Mouse (Mus musculus): Measurements from ENCODE around the gene Igf2r. TPM values are rescaled to one million over a fixed set of nuclear protein-coding genes. Genes with fewer than 3 reads are reported as not detected.

The Igf2r gene
- polyA plus RNA-seq, 1 experiment = 27.7 TPM

DNA sequence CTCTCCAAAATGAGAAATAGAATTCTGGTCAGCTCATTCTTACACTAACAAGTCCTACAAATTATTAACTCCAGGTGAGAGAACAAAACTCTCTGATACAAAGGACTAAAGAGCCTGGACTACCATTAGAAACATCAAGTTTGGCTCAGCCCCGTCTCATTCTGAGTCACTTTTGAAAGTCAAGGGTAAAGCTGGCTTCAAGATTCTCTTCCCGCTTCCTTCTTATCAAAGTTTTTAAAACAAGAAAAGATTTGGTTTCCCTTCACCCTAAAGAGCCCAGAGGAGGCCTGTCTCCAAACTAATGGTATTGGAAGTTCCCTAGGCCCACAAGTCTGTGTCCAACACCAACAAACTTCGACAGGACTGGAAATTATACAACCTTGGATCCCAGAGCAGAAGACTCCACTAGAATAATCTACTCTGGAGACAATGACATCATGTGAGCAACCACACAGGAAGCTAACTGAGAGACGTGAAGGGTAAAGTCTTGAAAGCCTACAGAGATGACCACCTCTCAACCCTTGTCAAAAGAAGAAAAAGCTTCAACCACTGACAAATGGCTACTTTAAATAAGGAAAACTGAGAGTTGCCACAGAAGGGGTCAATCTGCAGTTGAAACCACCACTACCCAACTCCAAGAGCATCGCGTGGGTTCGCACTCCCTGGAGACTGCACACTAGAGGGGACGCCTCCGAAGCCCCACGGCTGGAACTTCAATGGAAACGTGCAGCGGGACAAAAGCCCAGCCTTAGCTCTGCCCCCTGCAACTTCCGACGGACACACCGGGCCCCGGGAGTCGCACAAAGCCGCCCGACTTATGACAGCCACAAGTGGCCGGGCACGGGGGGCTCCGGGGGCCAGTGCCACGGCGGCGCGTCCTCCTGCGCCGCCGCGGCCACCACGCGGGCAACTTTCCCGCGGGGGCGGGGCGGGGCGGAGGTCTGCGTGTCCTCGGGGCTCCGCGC, 767 bp downstream of the Igf2r start:
- no peaks in the 10 kb centered on the region for H3K27me3 ChIP-seq (ENCODE audit: control insufficient read depth, insufficient read depth, low read length)
- H3K4me3 ChIP-seq (ENCODE audit: control insufficient read depth, insufficient read depth, low read length) = peak overlapping the region; percentile 71
- H3K36me3 ChIP-seq (ENCODE audit: control insufficient read depth, insufficient read depth, low read length) = no peaks in the 10 kb centered on the region
- no peak overlapping the region for H3K27ac ChIP-seq (ENCODE audit: control insufficient read depth, insufficient read depth, low read length)
- WGBS = 53% methylated on average over 41 of the region's 41 CpGs
- H3K4me1 ChIP-seq (replicated peaks; ENCODE audit: control insufficient read depth, insufficient read depth, low read length) = peaks cover 6% of the 10 kb centered on the region
- no peak for TF ChIP-seq CTCF (IDR thresholded peaks at IDR 0.05; ENCODE audit: borderline replicate concordance, control insufficient read depth, extremely low read depth, insufficient read depth, low read length, poor library complexity)
- no peak for TF ChIP-seq POLR2A (IDR thresholded peaks at IDR 0.05; ENCODE audit: control insufficient read depth, extremely low read depth, insufficient read depth, low read length, poor library complexity)
- DNase-seq = no peak

DNA sequence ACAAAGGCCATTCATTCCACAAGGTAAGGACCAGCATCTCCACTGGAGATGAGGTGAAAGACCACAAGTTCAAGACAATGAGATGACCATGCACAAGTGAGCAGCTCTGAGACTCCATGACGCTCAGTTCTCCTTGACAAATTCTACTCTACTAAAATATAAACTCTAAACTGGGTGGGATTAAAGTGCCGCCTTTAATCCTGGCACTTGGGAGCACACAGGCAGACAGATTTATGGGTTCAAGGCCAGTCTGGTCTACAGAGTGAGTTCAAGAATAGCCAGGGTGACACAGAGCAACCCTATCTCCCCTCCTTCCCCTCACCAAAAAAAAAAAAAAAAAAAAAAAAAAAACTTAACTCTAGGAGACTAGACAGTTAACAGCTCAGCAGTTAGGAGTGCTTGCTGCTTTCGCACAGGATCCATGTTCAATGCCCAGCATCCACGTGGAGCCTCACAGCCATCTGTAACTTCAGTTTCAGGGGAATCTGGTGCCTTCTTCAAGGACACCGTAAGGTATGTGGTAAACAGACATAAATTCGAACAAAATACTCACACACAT, 2.1 kb downstream of the Igf2r start:
- no peak overlapping the region for H3K27ac ChIP-seq (ENCODE audit: control insufficient read depth, insufficient read depth, low read length)
- H3K4me1 ChIP-seq (replicated peaks; ENCODE audit: control insufficient read depth, insufficient read depth, low read length) = peaks cover 3% of the 10 kb centered on the region
- no peak for TF ChIP-seq CTCF (IDR thresholded peaks at IDR 0.05; ENCODE audit: borderline replicate concordance, control insufficient read depth, extremely low read depth, insufficient read depth, low read length, poor library complexity)
- TF ChIP-seq POLR2A (IDR thresholded peaks at IDR 0.05; ENCODE audit: control insufficient read depth, extremely low read depth, insufficient read depth, low read length, poor library complexity) = no peak
- H3K4me3 ChIP-seq (ENCODE audit: control insufficient read depth, insufficient read depth, low read length) = no peak overlapping the region
- whole genome bisulfite sequencing = 97% methylated on average over 6 of the region's 6 CpGs
- no peak for DNase-seq
- no peaks in the 10 kb centered on the region for H3K27me3 ChIP-seq (ENCODE audit: control insufficient read depth, insufficient read depth, low read length)
- H3K36me3 ChIP-seq (ENCODE audit: control insufficient read depth, insufficient read depth, low read length) = no peaks in the 10 kb centered on the region

GRCm38 (mm10) chr17:12763412-12763811, 6.1 kb downstream of the Igf2r start:
- WGBS = 96% methylated on average over 2 of the region's 2 CpGs
- DNase-seq = no peak
- Histone ChIP-seq H3K4me3 (ENCODE audit: control insufficient read depth, insufficient read depth, low read length) (no peak overlapping the region), H3K36me3 (ENCODE audit: control insufficient read depth, insufficient read depth, low read length) (no peaks in the 10 kb centered on the region), H3K27ac (ENCODE audit: control insufficient read depth, insufficient read depth, low read length) (no peak overlapping the region), H3K4me1 (replicated peaks; ENCODE audit: control insufficient read depth, insufficient read depth, low read length) (peaks cover 11% of the 10 kb centered on the region), H3K27me3 (ENCODE audit: control insufficient read depth, insufficient read depth, low read length) (no peaks in the 10 kb centered on the region)
- no peak for TF ChIP-seq POLR2A (IDR thresholded peaks at IDR 0.05; ENCODE audit: control insufficient read depth, extremely low read depth, insufficient read depth, low read length, poor library complexity)

DNA sequence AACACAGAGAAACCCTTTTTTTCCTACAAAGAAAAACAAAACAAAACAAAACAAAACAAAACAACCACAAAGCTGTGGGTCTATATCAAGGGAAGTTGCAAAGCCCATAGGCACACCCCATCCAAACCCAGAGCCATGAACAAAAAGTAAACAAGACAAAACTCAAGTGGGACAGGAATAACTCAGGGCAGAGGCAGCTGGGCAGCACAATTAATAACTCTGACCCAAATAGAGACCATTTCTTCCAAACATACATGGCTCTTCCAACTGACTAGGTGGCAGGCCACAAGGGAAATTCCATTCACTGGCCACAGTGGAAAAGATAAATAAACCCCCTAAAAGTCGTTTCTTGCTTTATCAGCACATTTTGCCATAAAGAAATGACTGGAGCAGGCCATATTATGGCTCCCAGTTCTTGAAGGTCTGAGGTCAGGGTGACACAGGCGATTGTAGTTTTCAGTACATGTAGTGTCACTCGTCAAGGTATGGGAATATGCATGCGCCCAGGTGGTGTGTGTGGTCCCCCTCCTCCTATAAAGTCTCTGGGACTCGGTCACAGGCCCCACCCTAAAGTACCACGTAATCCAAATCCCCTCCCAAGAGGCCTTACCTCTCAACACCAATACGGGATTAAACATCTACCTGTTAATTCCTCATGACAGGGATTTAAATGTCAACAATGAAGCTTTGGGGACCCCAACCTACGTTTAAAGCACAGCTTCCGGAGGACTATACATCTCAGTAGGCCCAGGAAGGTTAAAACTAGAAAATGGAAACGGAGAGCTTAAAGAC, 8.9 kb downstream of the Igf2r start:
- TF ChIP-seq CTCF (IDR thresholded peaks at IDR 0.05; ENCODE audit: borderline replicate concordance, control insufficient read depth, extremely low read depth, insufficient read depth, low read length, poor library complexity) = no peak
- TF ChIP-seq POLR2A (IDR thresholded peaks at IDR 0.05; ENCODE audit: control insufficient read depth, extremely low read depth, insufficient read depth, low read length, poor library complexity) = no peak
- no peak overlapping the region for H3K4me3 ChIP-seq (ENCODE audit: control insufficient read depth, insufficient read depth, low read length)

GRCm38 (mm10) chr17:12759646-12760074, 9.8 kb downstream of the Igf2r start:
- H3K4me1 ChIP-seq (replicated peaks; ENCODE audit: control insufficient read depth, insufficient read depth, low read length) = peaks cover 27% of the 10 kb centered on the region
- no peak for TF ChIP-seq POLR2A (IDR thresholded peaks at IDR 0.05; ENCODE audit: control insufficient read depth, extremely low read depth, insufficient read depth, low read length, poor library complexity)
- no peak for TF ChIP-seq CTCF (IDR thresholded peaks at IDR 0.05; ENCODE audit: borderline replicate concordance, control insufficient read depth, extremely low read depth, insufficient read depth, low read length, poor library complexity)
- no peak for DNase-seq
- H3K36me3 ChIP-seq (ENCODE audit: control insufficient read depth, insufficient read depth, low read length) = no peaks in the 10 kb centered on the region
- 88% methylated on average over 8 of the region's 8 CpGs for WGBS
- H3K27me3 ChIP-seq (ENCODE audit: control insufficient read depth, insufficient read depth, low read length) = no peaks in the 10 kb centered on the region
- H3K4me3 ChIP-seq (ENCODE audit: control insufficient read depth, insufficient read depth, low read length) = no peak overlapping the region
- no peak overlapping the region for H3K27ac ChIP-seq (ENCODE audit: control insufficient read depth, insufficient read depth, low read length)

More for the DNA sequence above, 8.9 kb downstream of the Igf2r start:
- no peak overlapping the region for H3K27ac ChIP-seq (ENCODE audit: control insufficient read depth, insufficient read depth, low read length)
- 96% methylated on average over 10 of the region's 10 CpGs for WGBS
- no peaks in the 10 kb centered on the region for H3K36me3 ChIP-seq (ENCODE audit: control insufficient read depth, insufficient read depth, low read length)
- H3K4me1 ChIP-seq (replicated peaks; ENCODE audit: control insufficient read depth, insufficient read depth, low read length) = peaks cover 18% of the 10 kb centered on the region
- no peak for DNase-seq
- no peaks in the 10 kb centered on the region for H3K27me3 ChIP-seq (ENCODE audit: control insufficient read depth, insufficient read depth, low read length)
